Mouse (Mus musculus) CH12.LX (cell line): ENCODE data around the gene Tjap1. TPM values are rescaled to one million over a fixed set of nuclear protein-coding genes. Genes with fewer than 3 reads are reported as not detected.

ENCODE experiments used
- DNase-seq: peaks from one replicate; pipeline ENCODE4 v3.0.0-alpha.2; 2013; ENCODE audit errors: extremely low read depth
- H3K27ac ChIP-seq: 2 replicates; pipeline ENCODE4 v1.5.1; 2012; ENCODE audit warnings: low read depth, mild to moderate bottlenecking, control low read depth, moderate library complexity; ENCODE audit not compliant: insufficient read depth
- H3K27me3 ChIP-seq: replicated peaks from 2 replicates; pipeline ENCODE3; 2012; ENCODE audit warnings: inconsistent platforms
- H3K36me3 ChIP-seq, 2 experiments: replicated peaks in 1 of 2; 2 replicates each; pipeline versions ENCODE3 to v1.6.1; 2012; ENCODE audit warnings: inconsistent platforms in 1 of 2, low read length in 1 of 2, mild to moderate bottlenecking in 1 of 2, mixed read lengths in 1 of 2, moderate library complexity in 1 of 2; ENCODE audit not compliant: control insufficient read depth in 1 of 2, insufficient read depth in 1 of 2
- H3K4me1 ChIP-seq, 2 experiments: 2 replicates each; pipeline ENCODE4 v1.6.1; 2012; ENCODE audit warnings: inconsistent platforms in 1 of 2, moderate library complexity in 1 of 2; ENCODE audit not compliant: insufficient read depth in 2 of 2, control insufficient read depth in 1 of 2
- H3K4me2 ChIP-seq: 2 replicates; pipeline ENCODE4 v1.6.1; 2012; ENCODE audit warnings: low read depth, mild to moderate bottlenecking, control low read depth; ENCODE audit not compliant: poor library complexity, insufficient read depth, severe bottlenecking
- H3K4me3 ChIP-seq, 3 experiments: fragments of 150-350 bp in 1 of 3; sonication (generic) in 1 of 3; replicated peaks in 1 of 3; 2 replicates each; pipeline versions ENCODE3 to v1.5.1; 2011 to 2012; ENCODE audit warnings: low read depth in 2 of 3, low read length in 2 of 3, mild to moderate bottlenecking in 2 of 3, moderate library complexity in 2 of 3, control low read depth in 1 of 3, improper control_type of control experiment in 1 of 3, inconsistent platforms in 1 of 3, mixed read lengths in 1 of 3; ENCODE audit not compliant: poor library complexity in 1 of 3
- H3K79me2 ChIP-seq: replicated peaks from 2 replicates; pipeline ENCODE4 v1.6.1; 2012; ENCODE audit warnings: mild to moderate bottlenecking, moderate library complexity; ENCODE audit not compliant: control insufficient read depth, poor library complexity, insufficient read depth, severe bottlenecking; ENCODE audit errors: extremely low read depth
- H3K9ac ChIP-seq: 2 replicates; pipeline ENCODE4 v1.6.1; 2012; ENCODE audit warnings: low read depth, mild to moderate bottlenecking, control low read depth, moderate library complexity; ENCODE audit not compliant: insufficient read depth
- H3K9me3 ChIP-seq: replicated peaks from 2 replicates; pipeline ENCODE3; 2012; ENCODE audit warnings: low read length, inconsistent platforms, mixed read lengths
- CHD1 ChIP-seq: IDR thresholded peaks from 2 replicates; pipeline ENCODE4 v1.6.1; 2012; ENCODE audit warnings: low read depth, low read length, improper control_type of control experiment, inconsistent platforms
- CHD2 ChIP-seq: IDR thresholded peaks from 2 replicates; pipeline ENCODE4 v1.6.1; 2011; ENCODE audit warnings: low read length, improper control_type of control experiment
- E2F4 ChIP-seq: IDR thresholded peaks from 2 replicates; pipeline ENCODE4 v1.6.1; 2011; ENCODE audit warnings: low read depth, low read length, improper control_type of control experiment; ENCODE audit not compliant: insufficient replicate concordance
- EP300 ChIP-seq: IDR thresholded peaks from 2 replicates; pipeline ENCODE4 v1.6.1; 2011; ENCODE audit warnings: low read length, improper control_type of control experiment
- GABPA ChIP-seq: IDR thresholded peaks from 2 replicates; pipeline ENCODE4 v1.6.1; 2012; ENCODE audit warnings: low read depth, low read length, improper control_type of control experiment, inconsistent platforms; ENCODE audit not compliant: insufficient replicate concordance
- HCFC1 ChIP-seq: IDR thresholded peaks from 2 replicates; pipeline ENCODE4 v1.6.1; 2012; ENCODE audit warnings: low read depth, mild to moderate bottlenecking, inconsistent platforms, low read length, improper control_type of control experiment
- JUND ChIP-seq: conservative IDR thresholded peaks from 2 replicates; pipeline ENCODE4 v1.6.1; 2011; ENCODE audit warnings: low read depth, low read length, improper control_type of control experiment
- MAX ChIP-seq: IDR thresholded peaks from 2 replicates; pipeline ENCODE4 v1.6.1; 2011; ENCODE audit warnings: low read length, improper control_type of control experiment
- MXI1 ChIP-seq: IDR thresholded peaks from 2 replicates; pipeline ENCODE4 v1.6.1; 2011; ENCODE audit warnings: mild to moderate bottlenecking, low read depth, low read length, improper control_type of control experiment
- MYC ChIP-seq: IDR thresholded peaks from 2 replicates; pipeline ENCODE4 v1.6.1; 2011; ENCODE audit warnings: low read depth, mild to moderate bottlenecking, improper control_type of control experiment, low read length
- NELFE ChIP-seq: IDR thresholded peaks from 2 replicates; pipeline ENCODE4 v1.6.1; 2011; ENCODE audit warnings: low read depth, low read length, improper control_type of control experiment
- PAX5 ChIP-seq: IDR thresholded peaks from 2 replicates; pipeline ENCODE4 v1.6.1; 2012; ENCODE audit warnings: low read length, inconsistent platforms, mixed read lengths
- POLR2A ChIP-seq: IDR thresholded peaks from 2 replicates; pipeline ENCODE4 v1.6.1; 2011; ENCODE audit warnings: low read depth, mild to moderate bottlenecking, improper control_type of control experiment, low read length
- RCOR1 ChIP-seq: conservative IDR thresholded peaks from 2 replicates; pipeline ENCODE4 v1.6.1; 2012; ENCODE audit warnings: low read depth, mild to moderate bottlenecking, inconsistent platforms, low read length, improper control_type of control experiment
- SMC3 ChIP-seq: IDR thresholded peaks from 2 replicates; pipeline ENCODE4 v1.6.1; 2011; ENCODE audit warnings: low read depth, low read length, improper control_type of control experiment
- TBP ChIP-seq: conservative IDR thresholded peaks from 2 replicates; pipeline ENCODE4 v1.6.1; 2011; ENCODE audit warnings: low read depth, low read length, improper control_type of control experiment
- TCF12 ChIP-seq: IDR thresholded peaks from 2 replicates; pipeline ENCODE4 v1.6.1; 2014; ENCODE audit warnings: low read depth, mild to moderate bottlenecking, inconsistent platforms, low read length, improper control_type of control experiment
- UBTF ChIP-seq: IDR thresholded peaks from 2 replicates; pipeline ENCODE4 v1.6.1; 2012; ENCODE audit warnings: low read depth, mild to moderate bottlenecking, inconsistent platforms, low read length, improper control_type of control experiment, moderate library complexity
- USF1 ChIP-seq: IDR thresholded peaks from 2 replicates; pipeline ENCODE4 v1.6.1; 2014; ENCODE audit warnings: low read depth, mild to moderate bottlenecking, inconsistent platforms, low read length, improper control_type of control experiment
- ZKSCAN1 ChIP-seq: IDR thresholded peaks from 2 replicates; pipeline ENCODE4 v1.6.1; 2012; ENCODE audit warnings: low read depth, inconsistent platforms, low read length, improper control_type of control experiment, borderline replicate concordance
- ZMIZ1 ChIP-seq: IDR thresholded peaks from 2 replicates; pipeline ENCODE4 v1.6.1; 2012; ENCODE audit warnings: low read depth, mild to moderate bottlenecking, inconsistent platforms, low read length, improper control_type of control experiment
- ZNF384 ChIP-seq: IDR thresholded peaks from 2 replicates; pipeline ENCODE4 v1.6.1; 2012; ENCODE audit warnings: low read depth, low read length, improper control_type of control experiment, inconsistent platforms
- dilution Hi-C: fragments of 300-500 bp; cut with MboI; formaldehyde crosslinking; loops from 2 replicates; pipeline ENCODE4 v1.14.3; 2020; ENCODE audit warnings: low sequenced_read_pairs; ENCODE audit not compliant: extremely low pct_unique_long_range_greater_than_20kb, extremely low pct_ligation_motif_present
- in situ Hi-C: fragments of 300-500 bp; cut with MboI; formaldehyde crosslinking; loops from 3 replicates; pipeline ENCODE4 v1.14.3; 2019; ENCODE audit warnings: low sequenced_read_pairs, low pct_ligation_motif_present, low pct_unique_long_range_greater_than_20kb, mixed read lengths
- polyA plus RNA-seq: library from polyadenylated mRNA; unstranded; fragments of >175 nt; gene quantifications from 2 replicates; pipeline ENCODE4 v1.2.1, GENCODE M21; 2012; ENCODE audit warnings: low read depth; ENCODE audit not compliant: insufficient read length
- total RNA-seq, 2 experiments: library from RNA; depleted of rRNA; stranded (reverse); fragments of 300-350 nt in 1 of 2; fragments of >200 nt in 1 of 2; gene quantifications; 2 replicates each; pipeline ENCODE4 v1.2.3; 2012 to 2014

The Tjap1 gene
- total and polyA plus RNA-seq, 3 experiments: 8.6 to 24.3 (median 14.2) TPM

DNA sequence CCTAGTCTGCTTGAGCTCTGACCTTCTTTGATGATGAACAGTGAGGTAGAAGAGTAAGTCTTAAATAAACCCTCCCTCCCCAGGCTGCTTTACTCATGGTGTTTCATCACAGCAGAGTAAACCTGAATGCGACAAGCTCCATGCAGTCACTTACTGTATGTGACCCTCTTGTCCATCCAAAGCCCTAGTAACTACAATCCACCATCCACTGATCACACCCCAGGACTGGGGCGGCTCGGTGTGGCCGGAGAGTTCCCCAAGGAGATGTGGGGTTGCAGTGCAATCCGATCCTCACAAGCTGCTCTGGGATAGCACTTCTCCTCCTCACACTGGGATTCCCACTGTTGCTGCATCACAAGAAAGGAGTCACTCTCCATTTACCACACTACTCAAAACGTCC is 8.4 kb downstream of the Tjap1 start:
- DNase-seq: no peak
- no peaks in the 10 kb centered on the region; a peak in 1 of 4 replicates for H3K4me1 ChIP-seq
- H3K4me2 ChIP-seq: no peak overlapping the region
- in situ Hi-C loops (no loop called here), dilution Hi-C loops (no loop called here)
- no peak overlapping the region for H3K9ac ChIP-seq
- no peaks in the 10 kb centered on the region for H3K9me3 ChIP-seq
- no peak overlapping the region for H3K27ac ChIP-seq
- peaks cover 56 to 90% of the 10 kb centered on the region in 2 experiments for H3K36me3 ChIP-seq
- H3K27me3 ChIP-seq: no peaks in the 10 kb centered on the region
- TF ChIP-seq MAX (no peak), TCF12 (no peak), ZKSCAN1 (no peak), CHD1 (no peak), CHD2 (no peak), JUND (no peak), ZNF384 (no peak)
- TF ChIP-seq, all 38 proteins: peak for 0
- Histone ChIP-seq H3K79me2 (no peaks in the 10 kb centered on the region; the same call in 1 of the 2 replicates), H3K4me3 (no peak overlapping the region)

DNA sequence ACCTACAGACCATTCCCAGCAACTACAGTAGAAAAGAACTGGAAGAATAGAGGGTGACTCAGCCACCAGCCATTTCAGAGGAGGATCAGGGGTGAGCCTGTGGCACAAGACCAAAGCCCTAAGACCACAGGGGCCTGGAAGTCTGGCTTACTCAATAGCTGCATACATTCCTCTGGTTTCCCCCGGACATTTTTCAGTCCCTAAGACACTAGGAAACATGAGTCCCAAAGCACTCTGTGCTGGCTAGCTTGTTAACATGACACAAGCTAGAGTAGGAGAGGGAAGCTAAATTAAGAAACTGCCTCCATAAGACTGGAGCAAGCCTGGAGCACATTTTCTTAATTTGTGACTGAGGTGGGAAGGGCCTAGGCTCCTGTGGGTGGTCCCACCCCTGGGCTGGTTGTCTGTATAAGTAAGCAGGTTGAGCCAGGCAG is 9.0 kb downstream of the Tjap1 start:
- no peak overlapping the region for H3K4me2 ChIP-seq
- no peaks in the 10 kb centered on the region; a peak in 1 of 4 replicates for H3K4me1 ChIP-seq
- dilution Hi-C loops (no loop called here), in situ Hi-C loops (no loop called here)
- H3K36me3 ChIP-seq: peaks cover 53 to 91% of the 10 kb centered on the region in 2 experiments
- no peak for TF ChIP-seq TBP
- TF ChIP-seq RCOR1: no peak
- no peak for TF ChIP-seq SMC3
- TF ChIP-seq POLR2A: no peak
- no peak for TF ChIP-seq E2F4
- no peak for TF ChIP-seq HCFC1
- TF ChIP-seq MYC: no peak
- TF ChIP-seq MXI1: no peak
- no peak for TF ChIP-seq ZMIZ1
- TF ChIP-seq GABPA: no peak
- TF ChIP-seq EP300: no peak
- TF ChIP-seq PAX5: no peak
- TF ChIP-seq NELFE: no peak
- TF ChIP-seq USF1: no peak
- TF ChIP-seq UBTF: no peak
- H3K27me3 ChIP-seq: no peaks in the 10 kb centered on the region
- H3K27ac ChIP-seq: no peak overlapping the region
- H3K9ac ChIP-seq: no peak overlapping the region
- no peak overlapping the region for H3K4me3 ChIP-seq
- no peak for DNase-seq
- no peaks in the 10 kb centered on the region; the same call in 1 of the 2 replicates for H3K79me2 ChIP-seq
- no peaks in the 10 kb centered on the region for H3K9me3 ChIP-seq
